Mouse (Mus musculus) MEL (cell line): Measurements from ENCODE around the gene Szrd1. TPM values are rescaled to one million over a fixed set of nuclear protein-coding genes. Genes with fewer than 3 reads are reported as not detected.
A peak's percentile ranks its signal among the peaks of the same experiment; 100 is the strongest.

ENCODE experiments used
- DNase-seq: peaks from one replicate; pipeline ENCODE4 v3.0.0; 2011; ENCODE audit warnings: low read depth, low spot score
- H3K27ac ChIP-seq: 2 replicates; pipeline ENCODE4 v1.5.1; 2012; ENCODE audit warnings: low read depth, mild to moderate bottlenecking, control low read depth, low read length, moderate library complexity; ENCODE audit not compliant: control insufficient read depth
- H3K27me3 ChIP-seq, 2 experiments: fragments of 150-350 bp in 1 of 2; sonication (generic) in 1 of 2; 2 replicates each; pipeline ENCODE4 v1.6.1; 2012; ENCODE audit warnings: low read length in 2 of 2, mild to moderate bottlenecking in 2 of 2, improper control_type of control experiment in 1 of 2, moderate library complexity in 1 of 2; ENCODE audit not compliant: insufficient read depth in 2 of 2, control insufficient read depth in 1 of 2
- H3K36me3 ChIP-seq, 2 experiments: 2 replicates each; pipeline ENCODE4 v1.6.1; 2012 to 2014; ENCODE audit warnings: low read length in 2 of 2, improper control_type of control experiment in 1 of 2, inconsistent platforms in 1 of 2, mild to moderate bottlenecking in 1 of 2; ENCODE audit not compliant: insufficient read depth in 2 of 2, control insufficient read depth in 1 of 2
- H3K4me1 ChIP-seq, 2 experiments: fragments of 150-350 bp in 1 of 2; sonication (generic) in 1 of 2; 2 replicates each; pipeline ENCODE4 v1.6.1; 2012; ENCODE audit warnings: low read length in 2 of 2, improper control_type of control experiment in 1 of 2, mild to moderate bottlenecking in 1 of 2; ENCODE audit not compliant: insufficient read depth in 2 of 2, control insufficient read depth in 1 of 2
- H3K4me3 ChIP-seq, 2 experiments: fragments of 150-350 bp in 1 of 2; sonication (generic) in 1 of 2; 2 replicates each; pipeline ENCODE4 v1.5.1; 2012; ENCODE audit warnings: low read depth in 2 of 2, low read length in 2 of 2, mild to moderate bottlenecking in 2 of 2, moderate library complexity in 2 of 2, control low read depth in 1 of 2, improper control_type of control experiment in 1 of 2; ENCODE audit not compliant: control insufficient read depth in 1 of 2, insufficient read depth in 1 of 2
- H3K79me2 ChIP-seq: 2 replicates; pipeline ENCODE4 v1.6.1; 2012; ENCODE audit warnings: mild to moderate bottlenecking, low read length, moderate library complexity; ENCODE audit not compliant: control insufficient read depth, poor library complexity, insufficient read depth
- H3K9ac ChIP-seq: 2 replicates; pipeline ENCODE4 v1.6.1; 2012; ENCODE audit warnings: low read depth, mild to moderate bottlenecking, control low read depth, low read length, moderate library complexity; ENCODE audit not compliant: control insufficient read depth, poor library complexity, severe bottlenecking
- H3K9me3 ChIP-seq: fragments of 150-350 bp; sonication (generic); replicated peaks from 2 replicates; pipeline ENCODE4 v1.6.1; 2012; ENCODE audit warnings: mild to moderate bottlenecking, low read length, improper control_type of control experiment, moderate library complexity; ENCODE audit not compliant: insufficient read depth
- ELF1 ChIP-seq: IDR thresholded peaks from 2 replicates; pipeline ENCODE4 v1.6.1; 2014; ENCODE audit warnings: low read depth, mild to moderate bottlenecking, inconsistent platforms, low read length, improper control_type of control experiment, moderate library complexity
- ETS1 ChIP-seq: IDR thresholded peaks from 2 replicates; pipeline ENCODE4 v1.6.1; 2012; ENCODE audit warnings: low read depth, mild to moderate bottlenecking, inconsistent platforms, low read length, improper control_type of control experiment, moderate library complexity
- GATA1 ChIP-seq: IDR thresholded peaks from 2 replicates; pipeline ENCODE4 v1.6.1; 2011; ENCODE audit warnings: low read depth, low read length, improper control_type of control experiment
- HCFC1 ChIP-seq: IDR thresholded peaks from 2 replicates; pipeline ENCODE4 v1.6.1; 2012; ENCODE audit warnings: low read depth, mild to moderate bottlenecking, inconsistent platforms, low read length, improper control_type of control experiment, moderate library complexity
- JUND ChIP-seq: IDR thresholded peaks from 2 replicates; pipeline ENCODE4 v1.6.1; 2011; ENCODE audit warnings: low read depth, mild to moderate bottlenecking, improper control_type of control experiment, low read length
- KAT2A ChIP-seq: conservative IDR thresholded peaks from 2 replicates; pipeline ENCODE4 v1.6.1; 2012; ENCODE audit warnings: low read depth, low read length, improper control_type of control experiment, inconsistent platforms
- MAFK ChIP-seq: IDR thresholded peaks from 2 replicates; pipeline ENCODE4 v1.6.1; 2011; ENCODE audit warnings: low read depth, mild to moderate bottlenecking, low read length, improper control_type of control experiment, borderline replicate concordance
- MYB ChIP-seq: IDR thresholded peaks from 2 replicates; pipeline ENCODE4 v1.6.1; 2011; ENCODE audit warnings: mild to moderate bottlenecking, low read depth, low read length, improper control_type of control experiment
- NRF1 ChIP-seq: IDR thresholded peaks from 2 replicates; pipeline ENCODE4 v1.6.1; 2014; ENCODE audit warnings: low read depth, mild to moderate bottlenecking, inconsistent platforms, low read length, improper control_type of control experiment, moderate library complexity; ENCODE audit not compliant: poor library complexity, insufficient read depth, severe bottlenecking
- POLR2A ChIP-seq, 2 experiments: IDR thresholded peaks; 2 replicates each; pipeline ENCODE4 v1.6.1; 2011 to 2012; ENCODE audit warnings: low read length in 2 of 2, mild to moderate bottlenecking in 2 of 2, control low read depth in 1 of 2, improper control_type of control experiment in 1 of 2, low read depth in 1 of 2, moderate library complexity in 1 of 2; ENCODE audit not compliant: control insufficient read depth in 1 of 2, insufficient read depth in 1 of 2, poor library complexity in 1 of 2
- POLR2AphosphoS2 ChIP-seq: IDR thresholded peaks from 2 replicates; pipeline ENCODE4 v1.6.1; 2011; ENCODE audit warnings: low read length, improper control_type of control experiment
- POLR2AphosphoS5 ChIP-seq: IDR thresholded peaks from 2 replicates; pipeline ENCODE4 v1.6.1; 2012; ENCODE audit warnings: low read depth, borderline replicate concordance, mild to moderate bottlenecking, inconsistent platforms, low read length, moderate library complexity, mixed read lengths
- RAD21 ChIP-seq: IDR thresholded peaks from 2 replicates; pipeline ENCODE4 v1.6.1; 2011; ENCODE audit warnings: mild to moderate bottlenecking, low read depth, low read length, improper control_type of control experiment
- RCOR1 ChIP-seq: IDR thresholded peaks from 2 replicates; pipeline ENCODE4 v1.6.1; 2012; ENCODE audit warnings: low read depth, mild to moderate bottlenecking, inconsistent platforms, low read length, improper control_type of control experiment
- SMC3 ChIP-seq: IDR thresholded peaks from 2 replicates; pipeline ENCODE4 v1.6.1; 2011; ENCODE audit warnings: low read depth, low read length, improper control_type of control experiment
- TCF12 ChIP-seq: IDR thresholded peaks from 2 replicates; pipeline ENCODE4 v1.6.1; 2014; ENCODE audit warnings: low read depth, mild to moderate bottlenecking, inconsistent platforms, low read length, improper control_type of control experiment, moderate library complexity
- UBTF ChIP-seq: IDR thresholded peaks from 2 replicates; pipeline ENCODE4 v1.6.1; 2012; ENCODE audit warnings: low read depth, mild to moderate bottlenecking, inconsistent platforms, low read length, improper control_type of control experiment, moderate library complexity, borderline replicate concordance; ENCODE audit not compliant: insufficient read depth
- USF1 ChIP-seq: IDR thresholded peaks from 2 replicates; pipeline ENCODE4 v1.6.1; 2014; ENCODE audit warnings: low read depth, mild to moderate bottlenecking, inconsistent platforms, low read length, improper control_type of control experiment, moderate library complexity
- USF2 ChIP-seq, 2 experiments: IDR thresholded peaks; 2 replicates each; pipeline ENCODE4 v1.6.1; 2011 to 2012; ENCODE audit warnings: improper control_type of control experiment in 2 of 2, low read length in 2 of 2, borderline replicate concordance in 1 of 2, inconsistent platforms in 1 of 2, low read depth in 1 of 2, mild to moderate bottlenecking in 1 of 2; ENCODE audit not compliant: insufficient read depth in 1 of 2
- ZKSCAN1 ChIP-seq: IDR thresholded peaks from 2 replicates; pipeline ENCODE4 v1.6.1; 2012; ENCODE audit warnings: low read depth, mild to moderate bottlenecking, inconsistent platforms, low read length, improper control_type of control experiment, moderate library complexity
- ZMIZ1 ChIP-seq: IDR thresholded peaks from 2 replicates; pipeline ENCODE4 v1.6.1; 2012; ENCODE audit warnings: low read depth, mild to moderate bottlenecking, inconsistent platforms, low read length, improper control_type of control experiment, moderate library complexity
- polyA plus RNA-seq, 2 experiments: library from polyadenylated mRNA; stranded (reverse) in 1 of 2; unstranded in 1 of 2; fragments of >175 nt in 1 of 2; fragments of >200 nt in 1 of 2; gene quantifications; 2 replicates each; pipeline versions ENCODE4 v1.2.1 to v1.2.4; 2012; ENCODE audit warnings: low replicate concordance in 2 of 2, low read depth in 1 of 2; ENCODE audit not compliant: insufficient read length in 2 of 2, insufficient read depth in 1 of 2, missing spikeins in 1 of 2
- total RNA-seq: library from RNA; depleted of rRNA; stranded (reverse); fragments of 300-350 nt; gene quantifications from 2 replicates; pipeline ENCODE4 v1.2.3, GENCODE M21; 2012

The Szrd1 gene
- total and polyA plus RNA-seq, 3 experiments = 63.0 to 137 TPM; not detected in 1

- Histone ChIP-seq H3K4me3 (no peak overlapping the region), H3K9ac (no peak overlapping the region), H3K27ac (no peak overlapping the region), H3K4me1 (no peaks in the 10 kb centered on the region), H3K27me3 (peaks cover 0 to 4% of the 10 kb centered on the region in 2 experiments; a peak in 3 of 4 replicates), H3K79me2 (no peaks in the 10 kb centered on the region), H3K36me3 (no peaks in the 10 kb centered on the region), H3K9me3 (no peaks in the 10 kb centered on the region)
- no peak for TF ChIP-seq NRF1
- no peak for TF ChIP-seq KAT2A
- TF ChIP-seq SMC3 = no peak
- no peak for TF ChIP-seq TCF12
- TF ChIP-seq UBTF = no peak
- no peak for TF ChIP-seq RCOR1
- no peak for DNase-seq
These were observed 52.7 kb downstream of the Szrd1 start for GRCm38 (mm10) chr4:141086862-141087261.

GRCm38 (mm10) chr4:141078510-141079137 is 61.0 kb downstream of the Szrd1 start:
- no peaks in the 10 kb centered on the region for H3K27me3 ChIP-seq
- H3K27ac ChIP-seq = no peak overlapping the region
- H3K4me1 ChIP-seq = peaks cover 10 to 25% of the 10 kb centered on the region in 2 experiments
- no peak overlapping the region for H3K9ac ChIP-seq
- TF ChIP-seq ELF1 = no peak
- TF ChIP-seq ZKSCAN1 = peak; percentile 76; the same call in 1 of the 2 replicates
- TF ChIP-seq MYB = no peak
- TF ChIP-seq, all 39 proteins: peak for 1
- DNase-seq = no peak
- peak overlapping the region; percentile 21 to 28; a peak in 2 of 4 replicates for H3K4me3 ChIP-seq
- no peaks in the 10 kb centered on the region for H3K9me3 ChIP-seq
- H3K79me2 ChIP-seq = peaks cover 28% of the 10 kb centered on the region
- peaks cover 0 to 24% of the 10 kb centered on the region in 2 experiments; a peak in 2 of 4 replicates for H3K36me3 ChIP-seq

- no peaks in the 10 kb centered on the region for H3K27me3 ChIP-seq
- H3K36me3 ChIP-seq = peaks cover 2 to 29% of the 10 kb centered on the region in 2 experiments; a peak in 3 of 4 replicates
- DNase-seq = peak; percentile 96
- H3K27ac ChIP-seq = peak within 1 kb of the TSS; percentile 93
- H3K4me1 ChIP-seq = peaks cover 10 to 31% of the 10 kb centered on the region in 2 experiments
- H3K9me3 ChIP-seq = no peaks in the 10 kb centered on the region
- peaks cover 32% of the 10 kb centered on the region for H3K79me2 ChIP-seq
- peak within 1 kb of the TSS; percentile 84 for H3K9ac ChIP-seq
- peak within 1 kb of the TSS; percentile 92 to 98 for H3K4me3 ChIP-seq
- peak; percentile 94 for TF ChIP-seq HCFC1
- TF ChIP-seq ZKSCAN1 = no peak
- TF ChIP-seq POLR2A (IDR thresholded peaks at IDR 0.05; ENCODE audit: control insufficient read depth in 1 of 2, insufficient read depth in 1 of 2, low read depth in 1 of 2, low read length in 2 of 2, poor library complexity in 1 of 2) = peak; percentile 94 to 96
- TF ChIP-seq MAFK = no peak
- no peak for TF ChIP-seq JUND
- no peak for TF ChIP-seq POLR2AphosphoS5
- no peak for TF ChIP-seq RAD21
- TF ChIP-seq POLR2AphosphoS2 = peak; percentile 83; the same call in 1 of the 2 replicates
- no peak for TF ChIP-seq MYB
- TF ChIP-seq UBTF = no peak
- 0 out of 2 replicates have a peak, but pooled peaks have one; percentile 28 for TF ChIP-seq USF1
- TF ChIP-seq ZMIZ1 = peak; percentile 86
- TF ChIP-seq GATA1 = peak; percentile 11; the same call in 1 of the 2 replicates
- peak; percentile 99 for TF ChIP-seq ELF1
- peak; percentile 65 for TF ChIP-seq ETS1
- peak; percentile 68; the same call in 1 of the 2 replicates for TF ChIP-seq KAT2A
- no peak for TF ChIP-seq USF2 (IDR thresholded peaks at IDR 0.05; ENCODE audit: borderline replicate concordance in 1 of 2, insufficient read depth in 1 of 2, low read depth in 1 of 2, low read length in 2 of 2)
These were observed 61.7 kb downstream of the Szrd1 start, which contains the start of gene Necap2 for GRCm38 (mm10) chr4:141077681-141078509. Gene Necap2 (minus strand): TSS chr4:141078357.
